Comparison of ENCODE assay signal across 1 mouse cellular context in genomic region chr10:41450137-41450670, GRCm38 (mm10).
TF ChIP-seq lines count a peak whose summit lies in the region.

Zbtb24 (plus strand) TSS chr10:41450383.

TF ChIP-seq in CH12.LX, 34 proteins besides CTCF, POLR2A, EP300 and RAD21 (continued from another document):
- TF ChIP-seq ETS1 (conservative IDR thresholded peaks at IDR 0.05; ENCODE audit: low read depth, low read length) (0 out of 2 replicates have a peak, but pooled peaks have one; percentile 10), PAX5 (IDR thresholded peaks at IDR 0.05; ENCODE audit: low read length) (no peak), POLR2AphosphoS2 (IDR thresholded peaks at IDR 0.05; ENCODE audit: low read depth, low read length) (peak; percentile 95), E2F4 (IDR thresholded peaks at IDR 0.05; ENCODE audit: insufficient replicate concordance, low read depth, low read length) (peak; percentile 77; the same call in 1 of the 2 replicates), TCF12 (IDR thresholded peaks at IDR 0.05; ENCODE audit: low read depth, low read length) (peak; percentile 90), SMC3 (IDR thresholded peaks at IDR 0.05; ENCODE audit: low read depth, low read length) (no peak), NRF1 (IDR thresholded peaks at IDR 0.05; ENCODE audit: low read depth, low read length) (peak; percentile 37; the same call in 1 of the 2 replicates), JUN (IDR thresholded peaks at IDR 0.05; ENCODE audit: insufficient read depth, low read depth, low read length) (no peak), MAFK (IDR thresholded peaks at IDR 0.05; ENCODE audit: insufficient replicate concordance, low read length) (0 out of 2 replicates have a peak, but pooled peaks have one; percentile 30), USF1 (IDR thresholded peaks at IDR 0.05; ENCODE audit: low read depth, low read length) (peak; percentile 100), ZC3H11A (IDR thresholded peaks at IDR 0.05; ENCODE audit: low read depth, low read length) (no peak), HCFC1 (IDR thresholded peaks at IDR 0.05; ENCODE audit: low read depth, low read length) (peak; percentile 83), MYC (IDR thresholded peaks at IDR 0.05; ENCODE audit: low read depth, low read length) (peak; percentile 47; the same call in 1 of the 2 replicates), SIN3A (IDR thresholded peaks at IDR 0.05; ENCODE audit: low read length) (peak; percentile 97)
TF ChIP-seq in CH12.LX: peak in this region for 26.
